Mouse (Mus musculus): ENCODE results near the gene Tas2r126. TPM values are rescaled to one million over a fixed set of nuclear protein-coding genes. Genes with fewer than 3 reads are reported as not detected.
"Not testable (repeated sequence)": the region's sequence is repeated elsewhere in the genome, so short reads cannot be mapped to it uniquely, and the experiment has no call there.

Tas2r126 gene
- total and polyA plus RNA-seq, 2 experiments from 2014 or later: not detected

- ATAC-seq: no peak
- no peaks in the 10 kb centered on the region for H3K4me1 ChIP-seq (ENCODE audit: insufficient read depth)
- no peaks in the 10 kb centered on the region for H3K36me3 ChIP-seq (ENCODE audit: insufficient read depth)
- WGBS: 86% methylated on average over 2 of the region's 2 CpGs
- no peak overlapping the region for H3K9ac ChIP-seq
- no peak overlapping the region for H3K27ac ChIP-seq (ENCODE audit: low read depth, low read length)
- TF ChIP-seq CTCF (IDR thresholded peaks at IDR 0.05; ENCODE audit: low read depth): no peak
- H3K4me3 ChIP-seq (ENCODE audit: low read depth, low read length): no peak overlapping the region
- H3K4me2 ChIP-seq (ENCODE audit: low read depth): no peak overlapping the region
- DNase-seq: no peak
- no peaks in the 10 kb centered on the region for H3K27me3 ChIP-seq (ENCODE audit: insufficient read depth, low read length)
- H3K9me3 ChIP-seq (ENCODE audit: low read length): no peaks in the 10 kb centered on the region
Observed at GRCm38 (mm10) chr6:42441395-42441794, 7.1 kb downstream of the Tas2r126 start.

DNA sequence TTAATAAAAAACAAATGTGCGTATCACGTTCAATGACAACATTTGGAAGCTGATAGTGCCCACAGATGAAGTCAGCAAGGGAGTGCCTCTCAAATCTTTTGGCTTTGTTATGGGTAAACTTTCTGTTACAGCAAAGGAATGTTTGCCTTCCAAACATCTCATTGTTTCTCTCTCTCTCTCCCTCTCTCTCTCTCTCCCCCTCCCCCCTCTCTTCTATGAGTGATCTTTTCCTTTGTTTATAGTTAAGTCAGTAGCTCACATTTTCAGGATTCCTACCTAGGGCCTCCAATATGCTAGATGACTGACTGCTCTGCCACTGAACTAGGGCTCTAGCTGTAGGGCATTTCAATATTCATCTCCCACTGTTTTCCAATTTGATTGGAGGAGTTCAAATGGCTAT is 10.2 kb downstream of the Tas2r126 start:
- H3K4me3 ChIP-seq (ENCODE audit: low read depth, low read length): no peak overlapping the region
- H3K27me3 ChIP-seq (ENCODE audit: insufficient read depth, low read length): no peaks in the 10 kb centered on the region
- H3K36me3 ChIP-seq (ENCODE audit: insufficient read depth): no peaks in the 10 kb centered on the region
- DNase-seq (no peak), ATAC-seq (no peak)
- no peak for TF ChIP-seq CTCF (IDR thresholded peaks at IDR 0.05; ENCODE audit: low read depth)
- no peak overlapping the region for H3K27ac ChIP-seq (ENCODE audit: low read depth, low read length)
- H3K4me1 ChIP-seq (ENCODE audit: insufficient read depth): no peaks in the 10 kb centered on the region
- no peak overlapping the region for H3K9ac ChIP-seq
- no peaks in the 10 kb centered on the region for H3K9me3 ChIP-seq (ENCODE audit: low read length)
- 87% methylated on average over 2 of the region's 2 CpGs for WGBS
- no peak overlapping the region for H3K4me2 ChIP-seq (ENCODE audit: low read depth)

- 82% methylated on average over 2 of the region's 2 CpGs for WGBS
- Histone ChIP-seq H3K36me3 (ENCODE audit: insufficient read depth) (no peaks in the 10 kb centered on the region), H3K9ac (no peak overlapping the region)
Observed at GRCm38 (mm10) chr6:42447381-42447780, 13.0 kb downstream of the Tas2r126 start.

DNA sequence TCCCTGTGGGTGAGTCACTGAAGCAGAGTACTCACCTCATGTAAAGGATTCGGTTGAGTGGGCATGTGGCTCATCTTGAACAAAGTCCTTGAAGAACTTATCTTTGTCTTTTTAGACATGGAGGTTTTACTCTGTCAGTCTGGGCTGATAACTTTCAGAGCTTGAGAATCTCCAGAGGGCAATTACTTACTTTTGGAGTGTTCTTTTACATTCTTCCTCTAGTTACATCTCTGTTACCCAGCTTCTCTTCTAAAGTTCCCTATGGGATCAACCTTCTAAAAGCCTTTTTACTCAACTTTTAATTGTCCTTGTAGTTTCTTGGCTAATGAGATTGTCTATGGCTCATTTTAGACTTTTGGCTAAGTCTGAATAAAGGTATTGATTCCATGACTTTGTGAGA is 30.8 kb downstream of the Tas2r126 start, which contains the start of gene Olfr458:
Gene Olfr458 (minus strand): TSS at position 101 of the 400 bp plus-strand sequence.
- TF ChIP-seq CTCF (IDR thresholded peaks at IDR 0.05; ENCODE audit: low read depth): no peak
- no peak for DNase-seq
- no peaks in the 10 kb centered on the region for H3K4me1 ChIP-seq (ENCODE audit: insufficient read depth)
- no peak within 1 kb of the TSS for H3K4me2 ChIP-seq (ENCODE audit: low read depth)
- WGBS: 78% methylated on average over 1 of the region's 1 CpGs
- no peaks in the 10 kb centered on the region for H3K9me3 ChIP-seq (ENCODE audit: low read length)
- no peak within 1 kb of the TSS for H3K27ac ChIP-seq (ENCODE audit: low read depth, low read length)
- H3K27me3 ChIP-seq (ENCODE audit: insufficient read depth, low read length): no peaks in the 10 kb centered on the region
- ATAC-seq: no peak
- no peak within 1 kb of the TSS for H3K4me3 ChIP-seq (ENCODE audit: low read depth, low read length)
- no peaks in the 10 kb centered on the region for H3K36me3 ChIP-seq (ENCODE audit: insufficient read depth)
- no peak within 1 kb of the TSS for H3K9ac ChIP-seq

More at GRCm38 (mm10) chr6:42447381-42447780, 13.0 kb downstream of the Tas2r126 start:
- TF ChIP-seq CTCF (IDR thresholded peaks at IDR 0.05; ENCODE audit: low read depth): no peak
- H3K27ac ChIP-seq (ENCODE audit: low read depth, low read length): no peak overlapping the region
- H3K4me2 ChIP-seq (ENCODE audit: low read depth): no peak overlapping the region
- no peak overlapping the region for H3K4me3 ChIP-seq (ENCODE audit: low read depth, low read length)
- ATAC-seq (no peak), DNase-seq (no peak)
- no peaks in the 10 kb centered on the region for H3K4me1 ChIP-seq (ENCODE audit: insufficient read depth)
- H3K9me3 ChIP-seq (ENCODE audit: low read length): no peaks in the 10 kb centered on the region
- H3K27me3 ChIP-seq (ENCODE audit: insufficient read depth, low read length): no peaks in the 10 kb centered on the region

- 92% methylated on average over 4 of the region's 4 CpGs for WGBS
- H3K4me1 ChIP-seq (ENCODE audit: insufficient read depth): no peaks in the 10 kb centered on the region
- no peak overlapping the region for H3K9ac ChIP-seq
- H3K27me3 ChIP-seq (ENCODE audit: insufficient read depth, low read length): no peaks in the 10 kb centered on the region
- TF ChIP-seq CTCF (IDR thresholded peaks at IDR 0.05; ENCODE audit: low read depth): no peak
- H3K4me2 ChIP-seq (ENCODE audit: low read depth): no peak overlapping the region
- no peak overlapping the region for H3K27ac ChIP-seq (ENCODE audit: low read depth, low read length)
- H3K4me3 ChIP-seq (ENCODE audit: low read depth, low read length): no peak overlapping the region
- no peaks in the 10 kb centered on the region for H3K36me3 ChIP-seq (ENCODE audit: insufficient read depth)
- no peak for ATAC-seq
- H3K9me3 ChIP-seq (ENCODE audit: low read length): no peaks in the 10 kb centered on the region
- no peak for DNase-seq
Observed at GRCm38 (mm10) chr6:42470542-42470941, 36.2 kb downstream of the Tas2r126 start.

- H3K27ac ChIP-seq (ENCODE audit: low read depth, low read length); H3K27me3 ChIP-seq (ENCODE audit: insufficient read depth, low read length); H3K4me3 ChIP-seq (ENCODE audit: low read depth, low read length); DNase-seq; H3K4me1 ChIP-seq (ENCODE audit: insufficient read depth); ATAC-seq; H3K9ac ChIP-seq; H3K36me3 ChIP-seq (ENCODE audit: insufficient read depth); H3K9me3 ChIP-seq (ENCODE audit: low read length); H3K4me2 ChIP-seq (ENCODE audit: low read depth): not testable (repeated sequence)
- 97% methylated on average over 4 of the region's 4 CpGs for WGBS
Observed at GRCm38 (mm10) chr6:42471298-42471697, 37.0 kb downstream of the Tas2r126 start.

DNA sequence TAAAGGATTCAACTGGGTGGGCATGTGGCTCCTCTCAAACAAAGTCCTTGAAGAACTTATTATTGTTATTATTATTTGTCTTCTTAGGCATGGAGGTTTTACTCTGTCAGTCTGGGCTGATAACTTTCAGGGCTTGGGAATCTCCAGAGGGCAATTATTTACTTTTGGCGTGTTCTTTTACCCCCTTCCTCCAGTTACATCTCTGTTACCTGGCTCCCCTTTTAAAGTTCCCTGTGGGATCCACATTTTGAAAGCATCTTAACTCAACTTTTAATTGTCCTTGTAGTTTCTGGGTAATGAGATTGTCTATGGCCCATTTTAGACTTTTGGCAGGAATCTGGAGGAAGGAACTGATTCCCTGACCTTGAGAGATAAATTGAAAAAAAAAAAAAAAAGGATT is 41.9 kb downstream of the Tas2r126 start, which contains the start of gene Olfr457:
Gene Olfr457 (minus strand): TSS at position 101 of the 400 bp plus-strand sequence.
- Histone ChIP-seq H3K9ac (no peak within 1 kb of the TSS), H3K4me1 (ENCODE audit: insufficient read depth) (no peaks in the 10 kb centered on the region), H3K27ac (ENCODE audit: low read depth, low read length) (no peak within 1 kb of the TSS), H3K36me3 (ENCODE audit: insufficient read depth) (no peaks in the 10 kb centered on the region), H3K4me3 (ENCODE audit: low read depth, low read length) (no peak within 1 kb of the TSS), H3K9me3 (ENCODE audit: low read length) (no peaks in the 10 kb centered on the region), H3K27me3 (ENCODE audit: insufficient read depth, low read length) (no peaks in the 10 kb centered on the region), H3K4me2 (ENCODE audit: low read depth) (no peak within 1 kb of the TSS)
- ATAC-seq: no peak
- WGBS: 75% methylated on average over 1 of the region's 1 CpGs
- no peak for TF ChIP-seq CTCF (IDR thresholded peaks at IDR 0.05; ENCODE audit: low read depth)
- DNase-seq: no peak

GRCm38 (mm10) chr6:42484633-42485032 is 50.3 kb downstream of the Tas2r126 start:
- Histone ChIP-seq H3K4me1 (ENCODE audit: insufficient read depth) (no peaks in the 10 kb centered on the region), H3K9ac (no peak overlapping the region), H3K27ac (ENCODE audit: low read depth, low read length) (no peak overlapping the region), H3K9me3 (ENCODE audit: low read length) (no peaks in the 10 kb centered on the region), H3K27me3 (ENCODE audit: insufficient read depth, low read length) (no peaks in the 10 kb centered on the region; the same call in 1 of the 2 replicates), H3K4me3 (ENCODE audit: low read depth, low read length) (no peak overlapping the region), H3K36me3 (ENCODE audit: insufficient read depth) (no peaks in the 10 kb centered on the region), H3K4me2 (ENCODE audit: low read depth) (no peak overlapping the region)
- DNase-seq: no peak
- no peak for TF ChIP-seq CTCF (IDR thresholded peaks at IDR 0.05; ENCODE audit: low read depth)
- no peak for ATAC-seq

Other genes with a start within 250 kb of the Tas2r126 start
- not detected in 2 replicates for gene Tas2r144, start 219.2 kb upstream of the Tas2r126 start, total RNA-seq (2014; rRNA removed)
- gene Tas2r144, start 219.2 kb upstream of the Tas2r126 start, polyA plus RNA-seq (2015; fragmentation: Nextera tagmentation; extraction: Ambion mirVana): not detected in 2 replicates
- 6.8 and 7.3 TPM in 2 replicates for gene Gstk1, start 188.6 kb upstream of the Tas2r126 start, total RNA-seq (2014; rRNA removed)
- 9.4 and 9.8 TPM in 2 replicates for gene Gstk1, start 188.6 kb upstream of the Tas2r126 start, polyA plus RNA-seq (2015; fragmentation: Nextera tagmentation; extraction: Ambion mirVana)
- not detected in 2 replicates for gene Tmem139, start 172.6 kb upstream of the Tas2r126 start, total RNA-seq (2014; rRNA removed)
- gene Tmem139, start 172.6 kb upstream of the Tas2r126 start, polyA plus RNA-seq (2015; fragmentation: Nextera tagmentation; extraction: Ambion mirVana): 0.24 TPM in 1 of 2 replicates, not detected in the other
- 35.0 and 54.0 TPM in 2 replicates for gene Casp2, start 169.6 kb upstream of the Tas2r126 start, total RNA-seq (2014; rRNA removed)
- 21.3 and 24.7 TPM in 2 replicates for gene Casp2, start 169.6 kb upstream of the Tas2r126 start, polyA plus RNA-seq (2015; fragmentation: Nextera tagmentation; extraction: Ambion mirVana)
- 1.8 and 3.3 TPM in 2 replicates for gene Clcn1, start 147.8 kb upstream of the Tas2r126 start, total RNA-seq (2014; rRNA removed)
- 0.55 and 0.74 TPM in 2 replicates for gene Clcn1, start 147.8 kb upstream of the Tas2r126 start, polyA plus RNA-seq (2015; fragmentation: Nextera tagmentation; extraction: Ambion mirVana)
- 59.2 and 72.2 TPM in 2 replicates for gene Fam131b, start 109.9 kb upstream of the Tas2r126 start, total RNA-seq (2014; rRNA removed)
- 5.3 and 5.6 TPM in 2 replicates for gene Fam131b, start 109.9 kb upstream of the Tas2r126 start, polyA plus RNA-seq (2015; fragmentation: Nextera tagmentation; extraction: Ambion mirVana)
- 30.5 and 35.6 TPM in 2 replicates for gene Zyx, start 84.9 kb upstream of the Tas2r126 start, total RNA-seq (2014; rRNA removed)
- 43.5 and 51.6 TPM in 2 replicates for gene Zyx, start 84.9 kb upstream of the Tas2r126 start, polyA plus RNA-seq (2015; fragmentation: Nextera tagmentation; extraction: Ambion mirVana)
- gene Epha1, start 61.3 kb upstream of the Tas2r126 start, total RNA-seq (2014; rRNA removed): 0.62 and 0.86 TPM in 2 replicates
- gene Epha1, start 61.3 kb upstream of the Tas2r126 start, polyA plus RNA-seq (2015; fragmentation: Nextera tagmentation; extraction: Ambion mirVana): 0.20 and 0.67 TPM in 2 replicates
- not detected in 2 replicates for gene Tas2r143, start 34.3 kb upstream of the Tas2r126 start, total RNA-seq (2014; rRNA removed)
- not detected in 2 replicates for gene Tas2r143, start 34.3 kb upstream of the Tas2r126 start, polyA plus RNA-seq (2015; fragmentation: Nextera tagmentation; extraction: Ambion mirVana)
- 0.77 TPM in 1 of 2 replicates, not detected in the other for gene Tas2r135, start 29.1 kb upstream of the Tas2r126 start, total RNA-seq (2014; rRNA removed)
- gene Tas2r135, start 29.1 kb upstream of the Tas2r126 start, polyA plus RNA-seq (2015; fragmentation: Nextera tagmentation; extraction: Ambion mirVana): not detected in 2 replicates
- gene Olfr458, start 30.7 kb downstream of the Tas2r126 start, total RNA-seq (2014; rRNA removed): not detected in 2 replicates
- not detected in 2 replicates for gene Olfr458, start 30.7 kb downstream of the Tas2r126 start, polyA plus RNA-seq (2015; fragmentation: Nextera tagmentation; extraction: Ambion mirVana)
- not detected in 2 replicates for gene Olfr457, start 41.8 kb downstream of the Tas2r126 start, total RNA-seq (2014; rRNA removed)
- gene Olfr457, start 41.8 kb downstream of the Tas2r126 start, polyA plus RNA-seq (2015; fragmentation: Nextera tagmentation; extraction: Ambion mirVana): not detected in 2 replicates
- gene Olfr456, start 52.7 kb downstream of the Tas2r126 start, total RNA-seq (2014; rRNA removed): 0.15 TPM in 1 of 2 replicates, not detected in the other
- gene Olfr456, start 52.7 kb downstream of the Tas2r126 start, polyA plus RNA-seq (2015; fragmentation: Nextera tagmentation; extraction: Ambion mirVana): not detected in 2 replicates
- not detected in 2 replicates for gene Olfr455, start 113.1 kb downstream of the Tas2r126 start, total RNA-seq (2014; rRNA removed)
- not detected in 2 replicates for gene Olfr455, start 113.1 kb downstream of the Tas2r126 start, polyA plus RNA-seq (2015; fragmentation: Nextera tagmentation; extraction: Ambion mirVana)
- not detected in 2 replicates for gene Tcaf3, start 163.2 kb downstream of the Tas2r126 start, total RNA-seq (2014; rRNA removed)
- gene Tcaf3, start 163.2 kb downstream of the Tas2r126 start, polyA plus RNA-seq (2015; fragmentation: Nextera tagmentation; extraction: Ambion mirVana): not detected in 2 replicates
- 2.0 and 2.4 TPM in 2 replicates for gene Tcaf2, start 210.7 kb downstream of the Tas2r126 start, total RNA-seq (2014; rRNA removed)
- gene Tcaf2, start 210.7 kb downstream of the Tas2r126 start, polyA plus RNA-seq (2015; fragmentation: Nextera tagmentation; extraction: Ambion mirVana): 0.57 and 1.2 TPM in 2 replicates